Mouse (Mus musculus) cerebellum, adult 9-11 months (tissue): ENCODE measurements around the gene Stkld1.
A peak's percentile ranks its signal among the peaks of the same experiment; 100 is the strongest.

Source experiments
- DNase-seq: peaks from one replicate; pipeline ENCODE4 v3.0.0; 2022

Stkld1 gene

DNA sequence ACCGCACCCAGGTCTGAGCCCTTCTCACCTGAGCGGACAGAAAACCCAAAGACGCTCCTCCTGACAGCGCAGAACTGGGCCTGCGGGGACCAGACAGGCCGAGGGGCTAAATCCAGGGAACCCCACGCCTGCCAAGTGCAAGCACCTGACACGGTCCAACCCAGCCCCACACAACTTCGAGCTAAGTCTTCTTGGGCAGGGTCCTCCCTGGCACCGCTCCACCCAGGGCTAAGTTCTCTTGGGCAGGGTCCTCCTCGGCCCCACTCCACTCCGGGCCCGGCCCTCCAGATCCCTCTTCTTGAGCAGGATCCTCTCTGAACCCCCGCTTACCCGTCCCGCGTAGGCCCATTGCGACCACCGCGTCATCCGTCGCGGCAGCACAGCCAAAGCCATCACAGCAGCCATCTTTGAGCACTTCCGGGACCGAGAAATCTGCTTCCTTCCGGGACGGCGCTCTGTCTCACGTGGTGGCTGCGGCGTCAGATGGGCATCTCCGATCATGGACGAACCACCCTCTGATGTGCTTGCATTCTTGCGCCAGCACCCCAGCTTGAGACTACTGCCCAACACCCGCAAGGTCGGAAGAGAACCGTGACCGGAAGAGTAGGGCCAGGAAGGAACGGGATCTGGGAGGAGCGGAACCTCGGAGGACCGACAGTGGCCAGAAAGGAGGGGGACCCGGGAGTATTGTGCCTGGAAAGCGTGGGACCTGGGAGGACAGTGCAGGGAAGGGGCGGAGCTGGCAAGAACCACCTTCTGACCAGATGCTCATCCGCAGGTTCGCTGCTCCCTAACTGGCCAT is 17.7 kb upstream of the Stkld1 start, which contains the start of the genes Surf2 and Surf1:
Gene Surf2 (plus strand): TSS at position 441 of the 802 bp plus-strand sequence.
Gene Surf1 (minus strand): TSS at position 604 of the 802 bp plus-strand sequence.
- peak; percentile 85 for DNase-seq

DNA sequence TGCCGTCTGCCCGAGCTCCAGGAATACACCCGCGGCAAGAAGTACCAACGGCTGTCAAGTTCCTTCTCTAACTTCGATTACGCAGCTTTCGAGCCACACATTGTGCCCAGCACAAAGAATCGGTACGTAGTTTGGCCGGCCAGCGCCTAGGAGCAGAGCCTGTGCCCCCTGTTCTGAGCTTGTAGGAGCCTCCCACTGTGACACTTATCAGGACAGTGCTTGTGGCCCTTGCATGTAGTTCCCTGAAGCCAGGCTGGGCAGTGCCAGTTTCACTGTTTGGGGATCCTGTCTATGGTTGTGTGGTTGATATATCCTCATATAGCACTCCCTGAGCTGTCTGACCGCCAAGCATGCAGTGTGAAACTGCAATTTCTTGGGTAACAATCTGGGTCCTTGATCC is 17.1 kb upstream of the Stkld1 start:
- no peak for DNase-seq

DNA sequence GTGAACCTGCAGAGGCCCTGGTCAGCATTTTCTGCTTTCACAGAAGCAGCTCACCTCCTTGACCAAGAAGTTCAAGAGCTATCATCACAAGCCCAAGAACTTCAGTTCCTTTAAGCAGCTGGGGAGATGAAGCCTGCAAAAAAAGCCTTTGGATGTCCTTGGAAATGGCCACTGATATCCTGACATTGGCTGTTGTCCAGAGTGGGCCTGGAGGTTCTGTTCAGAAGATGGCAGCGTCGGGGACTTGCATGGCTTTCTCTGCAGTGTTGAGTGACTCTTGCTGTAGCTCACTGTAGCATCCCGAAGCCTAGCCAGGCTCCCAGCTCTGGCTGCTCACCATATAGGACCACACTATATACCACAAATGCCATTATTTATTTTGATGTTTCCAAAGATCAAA is 14.2 kb upstream of the Stkld1 start:
- no peak for DNase-seq

DNA sequence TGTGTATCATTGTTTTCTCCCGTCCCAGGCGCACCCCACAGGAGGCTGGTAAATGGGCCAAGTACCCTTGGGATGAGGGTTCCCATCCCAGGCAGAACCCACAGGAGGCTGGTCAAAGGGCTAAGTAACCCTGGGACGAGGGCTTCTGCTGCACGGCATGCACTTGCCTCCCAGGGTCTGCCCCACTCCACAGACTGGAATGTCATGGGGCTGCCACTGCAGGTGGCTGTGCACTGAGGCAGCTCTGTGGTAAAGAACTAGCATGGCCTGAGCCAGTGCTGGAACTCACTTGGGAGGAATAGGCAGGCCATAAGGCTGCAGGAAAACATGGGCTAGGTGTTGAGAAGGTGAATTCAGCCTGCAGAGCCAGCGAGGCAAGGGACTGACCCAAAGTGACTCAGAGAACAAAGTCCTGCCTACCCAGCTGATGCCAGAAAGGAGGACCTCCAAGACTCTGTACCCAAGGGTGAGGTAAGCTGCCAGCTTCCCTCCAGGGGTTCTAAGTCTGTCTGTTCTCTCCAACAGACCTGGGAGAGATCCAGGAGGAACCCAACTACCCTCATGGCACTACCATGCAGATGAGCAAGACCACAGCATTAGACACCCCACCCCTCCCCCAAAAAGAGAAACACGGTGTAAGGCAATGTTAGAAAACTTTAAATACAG is 13.5 kb upstream of the Stkld1 start:
- DNase-seq = no peak

DNA sequence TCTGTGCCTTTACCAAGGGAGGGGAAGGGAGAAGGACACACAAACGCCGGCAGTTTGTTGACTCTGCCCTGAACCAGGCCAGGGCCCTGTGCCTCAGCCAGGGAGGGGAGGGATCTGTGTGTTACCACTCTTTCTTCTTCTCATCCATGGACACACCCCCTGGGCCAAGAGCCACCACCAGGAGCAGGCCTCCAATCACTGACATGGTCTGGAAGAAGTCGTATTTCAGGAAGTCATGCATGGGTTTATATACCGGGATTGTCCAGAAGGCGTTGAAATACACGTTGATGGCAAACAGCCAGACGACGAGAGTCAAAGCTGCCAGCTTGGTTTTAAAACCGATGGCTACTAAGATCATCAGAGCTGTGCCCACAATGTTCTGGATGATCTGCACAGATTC is 12.1 kb upstream of the Stkld1 start:
- no peak for DNase-seq

DNA sequence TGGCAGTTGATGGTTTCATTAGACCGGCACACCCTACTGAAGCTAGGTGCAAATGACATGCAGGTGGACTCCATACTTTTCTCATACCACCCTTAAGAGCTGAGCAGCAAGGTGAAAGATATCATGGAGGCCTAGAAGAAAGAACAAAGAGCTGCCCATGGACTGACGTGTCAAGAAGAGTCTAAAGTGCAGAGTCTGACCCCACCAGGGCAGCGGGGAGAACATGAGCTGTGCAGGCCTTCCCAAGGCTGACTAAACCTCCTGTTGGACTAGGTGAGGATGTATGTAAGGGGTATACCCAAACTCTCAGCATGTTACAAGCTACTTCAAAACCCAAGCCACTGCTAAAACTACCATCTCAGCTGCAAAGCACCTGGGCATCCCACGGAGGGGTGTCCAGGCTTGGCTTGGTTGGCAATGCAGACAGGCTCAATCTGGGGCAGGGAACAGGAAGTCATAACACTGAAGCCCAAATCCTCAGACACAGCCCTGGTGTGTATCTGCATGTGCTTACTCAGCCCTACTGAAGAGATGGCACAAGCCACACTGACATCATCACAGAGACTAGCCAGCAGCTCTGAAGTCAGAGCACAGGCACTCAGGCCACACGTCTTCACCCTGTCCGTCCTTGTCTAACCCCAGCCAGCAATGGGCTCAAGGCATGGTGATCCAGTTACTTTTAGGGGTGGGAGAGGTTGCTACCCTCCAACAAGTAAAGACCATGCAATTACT is 5.9 kb upstream of the Stkld1 start:
- no peak for DNase-seq

DNA sequence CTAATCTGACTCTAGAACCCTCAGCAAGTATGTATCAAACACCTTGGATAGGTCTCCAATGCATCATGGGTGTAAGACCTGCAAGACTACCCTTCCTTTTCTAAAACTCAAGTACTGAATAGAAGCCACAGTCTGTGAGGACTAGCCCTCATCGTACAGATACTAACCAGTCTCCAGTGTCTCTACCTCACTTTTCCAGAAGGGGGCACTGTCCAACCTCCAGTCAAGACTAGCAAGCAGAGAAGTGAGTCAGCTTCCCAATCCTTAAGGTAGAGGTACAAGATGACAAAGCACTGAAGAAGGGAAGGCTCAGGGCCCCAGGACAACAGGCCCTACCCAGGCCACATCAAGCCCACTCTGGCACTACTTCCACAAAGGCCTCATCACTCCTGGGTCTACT is 3.5 kb upstream of the Stkld1 start:
- DNase-seq = peak; percentile 72

DNA sequence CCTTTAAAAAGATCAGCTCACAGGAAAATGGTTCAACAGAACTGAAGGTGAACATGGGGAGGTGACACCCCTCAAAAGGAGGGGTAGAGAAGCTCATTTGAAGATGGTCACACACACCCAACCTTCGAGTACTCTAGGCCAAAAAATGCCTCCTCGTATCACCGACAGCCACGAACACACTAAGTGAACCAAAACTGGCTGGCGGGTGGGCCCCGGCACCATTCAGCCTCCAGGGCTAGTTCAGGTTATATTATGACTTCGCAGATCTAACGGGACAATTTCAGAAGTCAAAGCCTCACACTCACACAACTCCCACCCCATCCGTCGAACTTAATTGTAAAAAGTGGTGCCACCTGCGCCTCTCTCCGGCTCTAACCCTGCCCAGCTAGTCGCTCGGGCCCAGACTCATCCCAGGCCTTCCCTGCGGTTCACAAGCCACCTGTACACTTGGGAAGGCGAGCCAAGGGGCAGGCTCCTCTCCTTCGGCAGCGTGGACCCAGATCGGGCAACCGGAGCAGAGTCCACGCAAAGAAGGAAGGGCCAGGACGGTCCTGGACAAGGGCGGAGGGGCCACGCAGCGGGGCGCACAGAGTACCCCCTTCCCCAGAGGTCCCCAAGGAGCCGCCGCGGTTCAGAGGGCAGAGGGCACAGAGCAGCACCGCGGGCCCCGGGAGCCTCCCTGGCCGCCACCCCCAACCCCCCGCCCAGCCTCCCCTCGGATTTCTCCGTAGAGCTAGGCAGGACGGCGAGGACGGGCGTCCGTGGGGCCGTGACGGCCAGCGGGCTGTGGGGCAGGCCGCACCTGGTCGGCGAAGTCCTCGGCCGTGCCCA is 1.2 kb upstream of the Stkld1 start:
- peak; percentile 72 for DNase-seq

DNA sequence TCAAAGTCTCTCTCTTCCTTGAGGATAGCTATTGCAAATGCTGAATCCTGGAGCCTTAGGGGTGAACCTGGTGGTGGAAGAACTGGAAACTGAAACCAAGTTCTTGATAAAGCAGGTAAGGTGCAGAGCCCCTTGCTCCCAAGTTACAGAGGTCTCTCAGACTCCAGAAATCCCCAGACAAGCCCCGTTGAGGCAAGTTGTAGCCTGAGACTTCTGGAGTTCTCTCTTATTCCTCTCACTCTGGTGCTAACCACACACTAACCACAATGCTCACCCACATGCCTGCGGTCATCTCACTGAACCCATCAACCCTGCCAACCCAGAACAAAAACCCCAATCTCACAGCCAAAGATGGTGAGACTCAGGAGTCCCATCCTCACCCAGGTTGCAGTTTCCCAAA is 1.4 kb downstream of the Stkld1 start:
- DNase-seq = no peak

DNA sequence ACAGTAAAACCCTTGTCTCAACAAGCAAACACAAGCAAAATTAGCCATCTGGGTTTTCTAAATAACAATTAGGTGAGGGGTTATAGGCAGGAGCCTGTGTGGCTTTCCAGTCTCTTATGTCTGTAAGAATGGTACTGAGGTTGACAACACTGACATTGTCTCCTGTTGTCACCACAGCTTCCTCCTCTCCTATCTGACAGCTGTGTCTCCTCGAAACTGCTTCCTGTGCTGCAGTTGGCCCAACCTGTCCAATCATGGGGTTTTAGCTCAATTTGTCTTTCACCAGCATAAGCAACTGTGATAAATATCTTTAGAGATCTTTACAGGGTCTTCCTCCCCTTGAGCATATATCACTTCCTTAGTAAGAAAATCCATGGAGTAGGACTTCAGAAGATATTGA is 2.6 kb downstream of the Stkld1 start:
- no peak for DNase-seq

DNA sequence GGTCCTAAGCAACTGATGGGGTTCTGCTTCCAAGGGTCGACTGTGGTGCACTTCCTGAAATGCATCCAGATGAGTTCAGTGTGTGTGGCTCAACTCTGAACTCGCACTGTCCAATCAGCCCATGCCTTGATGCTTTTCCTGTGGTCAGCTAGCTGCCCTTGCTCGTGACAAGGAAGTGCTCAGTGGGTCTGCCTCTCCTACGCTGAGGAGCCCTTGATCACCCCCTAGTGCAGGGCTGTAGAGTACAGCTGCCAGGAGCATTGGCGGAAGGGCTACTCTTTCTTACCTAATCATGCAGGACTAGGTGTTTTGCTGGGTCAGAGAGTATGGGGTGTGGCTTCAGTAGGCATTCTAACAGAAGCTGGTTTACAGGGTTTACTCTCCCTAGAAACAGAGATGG is 7.7 kb downstream of the Stkld1 start:
- DNase-seq = no peak

DNA sequence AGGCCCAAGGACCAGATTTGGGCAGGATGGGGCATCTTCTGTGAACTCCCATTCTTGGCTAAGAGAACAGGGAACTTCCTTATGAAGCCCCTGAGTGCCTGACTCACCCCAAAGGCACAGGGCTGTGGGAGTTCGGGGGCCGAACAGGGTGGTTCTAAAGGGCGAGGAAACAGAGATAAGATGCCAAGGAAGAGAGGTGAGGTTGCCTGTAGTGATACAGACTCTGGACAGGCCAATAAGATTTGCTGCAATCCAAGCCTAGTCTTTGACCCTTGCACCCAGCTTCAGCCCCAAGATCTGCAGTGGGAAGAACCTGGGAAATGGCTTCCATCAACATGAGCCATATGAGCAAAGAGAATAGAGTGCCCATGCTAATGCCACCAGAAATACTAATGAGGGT is 9.4 kb downstream of the Stkld1 start:
- DNase-seq = no peak

DNA sequence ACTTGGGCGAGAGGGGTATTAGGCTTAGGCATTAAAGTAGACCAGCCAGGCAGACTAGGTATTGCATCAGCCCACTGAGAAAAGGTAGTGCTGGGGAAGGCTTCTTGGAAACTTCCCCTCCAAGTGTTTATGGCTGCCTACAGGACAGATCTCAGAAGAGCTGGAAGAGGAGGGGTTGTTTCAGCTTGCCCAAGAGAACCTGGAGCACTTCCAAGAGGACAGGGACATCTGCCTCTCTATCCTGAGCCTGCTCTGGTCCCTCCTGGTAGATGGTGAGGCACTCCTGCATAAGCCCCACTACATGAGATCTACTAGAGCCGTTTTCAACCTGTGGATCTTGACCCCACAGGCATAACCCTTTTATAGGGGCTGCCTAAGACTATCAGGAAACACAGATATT is 16.6 kb downstream of the Stkld1 start:
- peak; percentile 44 for DNase-seq

DNA sequence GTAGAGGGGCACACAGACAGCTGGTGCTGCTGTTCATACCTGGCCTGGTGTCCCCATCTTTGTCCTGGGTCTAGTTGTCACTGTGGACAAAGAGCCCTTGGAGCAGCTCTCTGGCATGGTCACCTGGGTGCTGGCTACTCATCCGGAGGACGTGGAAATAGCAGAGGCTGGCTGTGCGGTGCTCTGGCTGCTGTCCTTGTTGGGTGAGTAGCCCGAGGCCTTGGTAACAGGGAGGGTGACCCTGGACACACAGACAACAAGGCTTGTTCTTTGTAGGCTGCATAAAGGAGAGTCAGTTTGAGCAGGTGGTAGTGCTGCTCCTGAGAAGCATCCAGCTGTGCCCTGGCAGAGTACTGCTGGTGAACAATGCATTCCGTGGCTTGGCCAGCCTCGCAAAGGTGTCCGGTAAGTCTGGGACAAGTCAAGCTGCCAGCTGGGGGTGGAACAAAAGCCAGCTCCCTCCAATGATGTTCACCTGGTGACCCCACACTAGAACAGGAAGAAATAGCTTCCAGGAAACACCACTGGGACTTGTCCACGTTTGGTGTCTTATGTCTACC is 17.6 kb downstream of the Stkld1 start:
- DNase-seq = peak; percentile 56

DNA sequence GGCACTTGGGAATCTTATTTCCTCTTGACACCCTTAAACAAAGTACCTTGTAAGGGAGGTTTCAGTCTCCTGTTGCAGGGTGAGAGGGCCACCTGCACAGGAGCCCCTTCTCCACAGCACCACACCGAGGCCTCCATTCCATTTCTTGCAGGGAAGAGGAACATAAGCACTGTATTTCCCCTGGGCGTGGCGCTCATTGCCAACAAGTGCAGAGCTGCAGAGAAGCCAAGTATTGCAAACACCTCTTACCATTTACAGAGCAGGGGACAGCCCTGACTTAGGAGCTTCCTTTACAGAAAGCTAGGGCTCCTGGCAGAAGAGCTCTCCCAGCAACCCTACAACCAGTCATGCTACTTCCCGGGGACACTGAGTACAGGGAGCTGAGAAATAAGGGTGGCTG is 18.3 kb downstream of the Stkld1 start:
- no peak for DNase-seq

DNA sequence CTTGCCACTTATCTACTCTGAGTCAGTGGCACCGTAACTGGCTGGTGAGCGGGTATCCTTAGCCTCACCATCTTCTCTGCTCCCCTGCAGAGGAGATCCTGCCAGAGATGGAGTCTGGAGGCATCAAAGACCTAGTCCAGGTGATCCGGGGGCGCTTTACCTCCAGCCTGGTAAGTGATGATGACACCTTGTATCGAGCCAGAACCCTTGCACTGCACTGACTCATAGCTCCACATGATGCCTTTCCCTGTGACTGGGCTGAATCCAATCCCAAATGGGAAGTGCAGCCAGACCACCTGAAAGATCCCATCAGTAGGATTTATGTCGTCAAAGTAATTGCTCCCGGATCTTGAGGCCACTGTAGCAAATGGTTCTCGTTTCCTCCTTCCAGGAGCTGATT is 19.0 kb downstream of the Stkld1 start:
- no peak for DNase-seq

DNA sequence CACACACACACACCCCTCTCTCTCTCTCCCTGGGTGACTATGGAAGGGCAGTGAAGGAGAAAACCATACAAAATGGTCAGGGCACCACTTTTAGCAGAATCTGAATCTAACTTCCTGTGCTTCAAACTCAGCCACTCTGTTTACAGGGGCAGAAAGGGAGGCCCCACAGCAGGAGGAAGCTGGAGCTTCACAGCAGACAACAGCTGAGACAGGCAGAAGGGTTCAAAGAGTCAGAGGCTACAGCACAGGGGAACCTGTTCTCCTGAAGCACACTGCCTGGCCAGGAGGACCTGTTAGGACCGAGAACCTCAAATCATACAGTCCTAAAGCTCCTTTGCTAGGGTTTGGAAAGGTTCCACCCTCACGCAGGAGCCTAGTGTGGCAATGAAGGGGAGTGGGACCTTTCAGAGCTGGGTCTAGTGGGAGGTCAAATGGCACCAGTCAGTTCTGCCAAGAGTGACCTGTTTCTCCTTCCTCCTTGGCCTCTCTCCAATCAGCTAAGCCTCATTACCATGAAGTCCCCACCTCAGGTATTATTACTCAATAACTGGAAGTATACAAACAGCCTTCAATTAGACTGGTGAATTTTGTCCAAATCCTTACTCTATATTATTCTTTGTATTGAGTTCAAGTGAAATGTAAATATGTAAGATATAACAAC is 21.0 kb downstream of the Stkld1 start:
- no peak for DNase-seq

DNA sequence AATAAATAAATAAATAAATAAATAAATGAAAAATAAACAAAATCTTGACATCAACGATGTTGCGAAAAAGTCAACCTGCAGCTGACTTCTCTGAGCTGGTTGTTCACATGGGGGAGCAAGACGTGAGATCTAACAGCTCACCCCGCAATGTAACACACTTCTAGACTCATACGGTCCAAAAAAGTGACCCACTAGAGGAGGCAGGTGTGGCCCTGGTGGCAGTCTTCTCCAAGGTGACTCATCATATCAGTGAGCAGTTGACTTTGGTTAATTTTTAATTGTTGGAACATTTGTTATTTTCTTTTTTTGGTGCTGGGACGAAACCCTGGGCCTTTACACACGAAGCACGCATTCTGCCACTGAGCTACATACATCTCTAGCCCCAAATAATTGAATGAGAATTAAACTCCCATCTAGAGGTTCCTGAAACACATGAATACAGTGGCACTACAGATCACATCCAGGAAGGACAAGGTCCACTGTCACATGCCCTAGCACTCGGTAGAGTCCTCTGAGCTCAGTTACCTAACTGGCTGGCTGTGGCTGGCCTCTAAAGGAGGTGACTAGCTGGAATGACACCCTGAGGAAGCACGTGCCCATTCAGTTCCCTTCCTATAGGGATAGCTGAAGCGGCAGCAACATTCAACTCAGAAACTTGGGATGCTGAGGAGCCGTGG is 23.1 kb downstream of the Stkld1 start:
- no peak for DNase-seq

DNA sequence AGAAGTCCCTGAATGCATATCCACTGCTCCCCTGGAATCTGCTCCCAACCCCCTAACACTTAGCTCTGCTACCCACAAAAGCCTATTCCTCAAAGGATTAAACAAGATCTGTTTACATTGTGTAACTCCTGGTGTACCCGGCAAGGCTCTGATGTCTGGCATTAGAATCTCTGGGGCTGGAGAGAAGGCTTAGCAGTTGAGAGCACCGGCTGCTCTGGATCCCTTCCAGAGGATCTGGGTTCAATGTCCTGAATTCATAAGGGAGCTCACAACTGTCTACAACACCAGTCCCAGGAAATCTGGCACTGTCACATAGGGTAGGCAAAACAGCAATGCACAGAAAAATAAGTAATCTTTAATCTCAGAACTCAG is 23.6 kb downstream of the Stkld1 start:
- DNase-seq = no peak

DNA sequence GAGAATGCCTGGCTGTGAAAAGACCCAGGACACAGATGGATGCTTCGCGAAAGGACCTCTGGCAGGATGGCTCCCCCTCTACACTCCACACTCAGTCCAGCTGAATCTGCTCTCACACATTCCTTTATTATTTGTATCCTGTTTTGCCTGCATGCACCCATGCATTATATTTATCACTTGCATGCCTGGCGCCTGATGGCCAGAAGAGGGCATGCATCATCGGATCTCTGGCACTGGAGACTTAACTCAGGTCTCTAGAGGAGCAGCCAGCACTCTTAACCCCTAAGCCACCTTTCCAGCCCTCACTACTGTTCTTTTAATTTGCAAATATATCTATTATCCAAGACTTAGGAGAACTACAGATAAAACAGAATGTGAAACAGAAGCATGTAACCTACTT is 26.9 kb downstream of the Stkld1 start:
- DNase-seq = no peak

DNA sequence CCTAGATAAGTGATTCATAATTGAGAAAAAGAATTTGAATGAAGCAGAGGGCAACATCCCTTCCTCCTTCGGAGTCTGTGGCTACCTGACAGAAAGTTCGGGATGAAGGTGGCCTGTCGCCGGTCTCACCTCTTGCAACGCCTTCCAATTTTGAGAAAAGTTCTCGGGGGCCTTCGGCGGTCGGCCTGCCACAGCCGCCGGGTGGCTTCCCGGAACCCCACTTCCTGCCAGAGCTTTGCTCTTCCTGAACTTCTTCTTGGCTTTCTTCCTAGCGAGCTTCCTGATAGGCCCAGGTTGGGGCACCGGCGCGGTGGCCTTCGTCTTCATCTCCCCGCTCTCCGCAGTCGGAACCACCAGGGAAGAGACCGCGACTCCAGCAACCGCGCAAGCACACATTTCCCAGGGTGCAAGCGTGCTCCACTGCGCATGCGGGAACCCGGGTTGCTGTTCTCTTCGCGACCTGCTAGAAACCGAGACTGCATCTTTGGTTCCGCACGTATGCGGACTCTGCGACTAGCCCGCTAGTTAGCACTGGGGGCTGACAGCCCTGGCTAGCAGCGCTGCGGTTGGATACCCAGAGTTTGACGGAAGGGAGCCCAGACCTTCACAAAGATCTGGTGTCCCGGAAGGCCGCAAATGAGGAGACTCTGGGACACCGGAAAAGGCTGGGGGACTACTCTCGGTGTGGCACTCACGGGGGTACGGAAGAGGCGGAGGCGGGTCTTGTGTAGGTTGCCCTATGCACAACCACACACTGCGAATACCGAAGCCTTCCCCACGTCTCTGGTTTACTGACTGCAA is 30.3 kb downstream of the Stkld1 start, which contains the start of gene Rexo4:
Gene Rexo4 (minus strand): TSS at position 464 of the 801 bp plus-strand sequence.
- DNase-seq = peak; percentile 95
